Mouse (Mus musculus) heart, adult 2 months (tissue): Measurements from ENCODE around the gene Tmem126a. TPM values are rescaled to one million over a fixed set of nuclear protein-coding genes. Genes with fewer than 3 reads are reported as not detected.

Source experiments
- DNase-seq, 2 experiments: peaks; one replicate each; pipeline ENCODE4 v3.0.0; 2021
- H3K27ac ChIP-seq: fragments of 200-600 bp; 2 replicates; pipeline ENCODE4 v1.8.1; 2022
- H3K27me3 ChIP-seq: fragments of 200-500 bp; 2 replicates; pipeline ENCODE4 v1.6.1; 2012; ENCODE audit warnings: mild to moderate bottlenecking, low read length, inconsistent platforms, mixed read lengths; ENCODE audit not compliant: control insufficient read depth, insufficient read depth
- H3K36me3 ChIP-seq: fragments of 200-500 bp; 2 replicates; pipeline ENCODE4 v1.6.1; 2012; ENCODE audit warnings: low read length, inconsistent platforms; ENCODE audit not compliant: control insufficient read depth, insufficient read depth
- H3K4me1 ChIP-seq: fragments of 200-500 bp; 2 replicates; pipeline ENCODE4 v1.6.1; 2011; ENCODE audit warnings: low read length; ENCODE audit not compliant: control insufficient read depth, insufficient read depth
- H3K4me3 ChIP-seq: fragments of 200-600 bp; 2 replicates; pipeline ENCODE4 v1.8.1; 2022
- H3K79me2 ChIP-seq: fragments of 200-500 bp; replicated peaks from 2 replicates; pipeline ENCODE4 v1.6.1; 2012; ENCODE audit warnings: mild to moderate bottlenecking, inconsistent platforms, low read length, moderate library complexity, mixed read lengths; ENCODE audit not compliant: control insufficient read depth, insufficient read depth
- H3K9ac ChIP-seq: fragments of 200-500 bp; 2 replicates; pipeline ENCODE4 v1.6.1; 2012; ENCODE audit warnings: low read depth, mild to moderate bottlenecking, control low read depth, inconsistent platforms, low read length, mixed read lengths
- CTCF ChIP-seq: fragments of 200-600 bp; IDR thresholded peaks from 2 replicates; pipeline ENCODE4 v1.8.1; 2022; ENCODE audit warnings: antibody characterized with exemption, mild to moderate bottlenecking, moderate library complexity
- EP300 ChIP-seq: fragments of 200-500 bp; IDR thresholded peaks from 2 replicates; pipeline ENCODE4 v1.6.1; 2011; ENCODE audit warnings: low read depth, low read length, control low read depth; ENCODE audit not compliant: insufficient read depth
- POLR2A ChIP-seq: fragments of 200-500 bp; IDR thresholded peaks from 2 replicates; pipeline ENCODE4 v1.6.1; 2011; ENCODE audit warnings: mild to moderate bottlenecking, low read depth, low read length, control low read depth; ENCODE audit not compliant: insufficient read depth
- WGBS: fragments of 180-500 bp; shearing (Covaris S2); methylation state at CpG from one replicate; pipeline ENCODE4 v1.1.7; 2018; 5-methylcytosine and 5-hydroxymethylcytosine counted together
- intact Hi-C: fragments of 180-260 bp; cut with DNase I; formaldehyde crosslinking; loops from one replicate; pipeline ENCODE4 v1.15.1; 2025
- polyA plus RNA-seq: library from polyadenylated mRNA; depleted of rRNA; stranded (reverse); fragments of >200 nt; gene quantifications from 2 replicates; pipeline ENCODE4 v1.2.3, GENCODE M21; 2012
- total RNA-seq, 2 experiments: library from RNA; stranded (reverse); gene quantifications; 2 replicates each; pipeline ENCODE4 v1.2.3; 2021

Gene Tmem126a
- total and polyA plus RNA-seq, 3 experiments: 72.6 to 140 (median 111) TPM

- TF ChIP-seq CTCF: no peak
- TF ChIP-seq POLR2A: no peak
- no peak for TF ChIP-seq EP300
- intact Hi-C loops: no loop called here
- WGBS: 94% methylated on average over 5 of the region's 5 CpGs
- H3K4me1 ChIP-seq: no peaks in the 10 kb centered on the region; the same call in 1 of the 2 replicates
- H3K9ac ChIP-seq: no peak overlapping the region
- no peak for DNase-seq
- H3K79me2 ChIP-seq: no peaks in the 10 kb centered on the region
- H3K4me3 ChIP-seq: no peak overlapping the region
- H3K36me3 ChIP-seq: no peaks in the 10 kb centered on the region
- H3K27me3 ChIP-seq: no peaks in the 10 kb centered on the region
- no peak overlapping the region for H3K27ac ChIP-seq
These were observed 4.4 kb upstream of the Tmem126a start for GRCm38 (mm10) chr7:90461441-90461840.

DNA sequence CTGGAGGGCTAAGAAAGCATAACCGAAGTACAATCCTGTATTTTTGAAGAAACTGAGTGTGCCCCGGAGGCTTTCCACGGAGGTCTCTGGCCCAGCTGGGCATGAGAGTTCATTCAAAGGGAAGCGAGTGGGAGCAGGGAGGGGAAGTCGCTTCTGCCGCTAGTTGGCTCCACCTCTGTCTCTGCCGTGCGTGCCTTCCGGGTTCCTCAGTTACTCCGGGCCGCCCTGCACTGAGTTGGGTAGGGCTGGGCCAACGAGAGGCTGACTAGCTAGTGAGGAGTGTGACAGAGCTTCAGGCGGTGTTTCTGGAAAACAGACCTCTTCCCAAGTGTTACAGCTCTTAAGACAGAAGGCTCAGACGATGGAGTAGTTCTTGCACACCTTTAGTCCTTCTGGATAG is 3.9 kb upstream of the Tmem126a start:
- H3K36me3 ChIP-seq: no peaks in the 10 kb centered on the region
- intact Hi-C loops: no loop called here
- H3K27me3 ChIP-seq: no peaks in the 10 kb centered on the region
- peaks cover 2% of the 10 kb centered on the region for H3K4me1 ChIP-seq
- TF ChIP-seq EP300 (no peak), CTCF (peak; percentile 58), POLR2A (no peak)
- no peak overlapping the region for H3K4me3 ChIP-seq
- no peaks in the 10 kb centered on the region for H3K79me2 ChIP-seq
- peak; percentile 37 to 49 for DNase-seq
- no peak overlapping the region for H3K9ac ChIP-seq
- no peak overlapping the region for H3K27ac ChIP-seq
- WGBS: 18% methylated on average over 14 of the region's 14 CpGs

GRCm38 (mm10) chr7:90460330-90460729 is 3.3 kb upstream of the Tmem126a start:
- H3K36me3 ChIP-seq: peaks cover 4% of the 10 kb centered on the region
- H3K9ac ChIP-seq: no peak overlapping the region
- no peaks in the 10 kb centered on the region for H3K79me2 ChIP-seq
- H3K27me3 ChIP-seq: no peaks in the 10 kb centered on the region
- 36% methylated on average over 10 of the region's 10 CpGs for WGBS
- no peak for DNase-seq
- peaks cover 2% of the 10 kb centered on the region for H3K4me1 ChIP-seq
- TF ChIP-seq POLR2A: no peak
- no peak for TF ChIP-seq CTCF
- H3K4me3 ChIP-seq: no peak overlapping the region
- no peak overlapping the region for H3K27ac ChIP-seq
- intact Hi-C loops: no loop called here

GRCm38 (mm10) chr7:90457517-90457916 is 488 bp upstream of the Tmem126a start:
- H3K9ac ChIP-seq: peak overlapping the region; percentile 97
- peak overlapping the region; percentile 92 for H3K27ac ChIP-seq
- 5% methylated on average over 10 of the region's 10 CpGs for WGBS
- H3K36me3 ChIP-seq: peaks cover 12% of the 10 kb centered on the region
- no peaks in the 10 kb centered on the region for H3K27me3 ChIP-seq
- peaks cover 2% of the 10 kb centered on the region for H3K4me1 ChIP-seq
- intact Hi-C loops: loop anchor here (1.0 to 2.0 kb wide), 2 partner anchors 18 to 31 kb away; partner anchors contain the start of gene Ccdc89
- TF ChIP-seq CTCF (no peak), POLR2A (no peak), EP300 (no peak)
- no peaks in the 10 kb centered on the region for H3K79me2 ChIP-seq
- H3K4me3 ChIP-seq: peak overlapping the region; percentile 92
- no peak for DNase-seq

DNA sequence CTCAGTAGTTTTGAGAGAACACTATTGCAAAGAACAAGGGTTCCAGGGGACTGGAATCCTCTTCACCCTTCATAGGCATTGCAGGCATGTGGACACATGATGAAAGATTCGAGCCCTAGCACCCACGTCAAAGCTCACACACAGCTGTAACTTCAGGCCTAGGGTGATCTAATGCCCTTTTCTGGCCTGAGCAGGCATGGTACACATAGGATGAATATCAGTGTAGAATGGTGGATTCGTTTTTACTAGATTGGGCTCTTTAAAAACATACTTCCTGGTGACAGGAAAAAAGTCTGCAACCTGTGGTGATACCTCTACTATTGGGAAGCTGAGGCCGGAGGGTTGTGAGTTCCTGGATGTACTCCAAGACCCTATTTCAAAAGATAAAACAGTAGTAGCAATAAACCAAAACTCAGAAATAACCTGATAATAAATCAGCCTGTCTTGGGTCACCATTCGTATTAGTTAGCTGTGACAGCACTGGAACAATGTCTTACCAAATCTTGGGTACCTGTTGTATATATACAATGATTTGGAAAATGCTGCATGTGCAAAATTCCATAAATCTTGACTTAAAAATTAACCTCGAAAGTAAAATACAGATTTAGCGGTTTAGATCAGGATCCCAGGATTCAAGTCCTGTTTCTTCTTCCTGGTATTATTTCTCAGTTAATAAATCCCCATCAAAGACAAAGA is 732 bp downstream of the Tmem126a start:
- DNase-seq: no peak
- Histone ChIP-seq H3K27ac (peak overlapping the region; percentile 92), H3K36me3 (peaks cover 16% of the 10 kb centered on the region), H3K79me2 (no peaks in the 10 kb centered on the region), H3K4me3 (peak overlapping the region; percentile 92), H3K27me3 (no peaks in the 10 kb centered on the region), H3K9ac (no peak overlapping the region), H3K4me1 (peaks cover 2% of the 10 kb centered on the region)
- intact Hi-C loops: loop anchor here (1.0 to 2.0 kb wide), 2 partner anchors 12 to 29 kb away; partner anchors contain the start of gene Ccdc89
- no peak for TF ChIP-seq CTCF
- TF ChIP-seq EP300: no peak
- TF ChIP-seq POLR2A: peak; percentile 32; the same call in 1 of the 2 replicates
- 10% methylated on average over 7 of the region's 7 CpGs for WGBS

- WGBS: 2% methylated on average over 6 of the region's 6 CpGs
- peaks cover 22% of the 10 kb centered on the region for H3K36me3 ChIP-seq
- H3K27me3 ChIP-seq: no peaks in the 10 kb centered on the region
- peak overlapping the region; percentile 59 for H3K9ac ChIP-seq
- H3K4me3 ChIP-seq: peak overlapping the region; percentile 91
- DNase-seq: no peak
- peaks cover 4% of the 10 kb centered on the region for H3K4me1 ChIP-seq
- no peak for TF ChIP-seq POLR2A
- TF ChIP-seq EP300: no peak
- no peak for TF ChIP-seq CTCF
- peaks cover 6% of the 10 kb centered on the region; the same call in 1 of the 2 replicates for H3K79me2 ChIP-seq
- H3K27ac ChIP-seq: peak overlapping the region; percentile 91
- intact Hi-C loops: loop anchor here (1.0 kb wide), 2 partner anchors 12 to 32 kb away; partner anchors contain the start of genes Dlg2 and Tmem126b
These were observed 12.8 kb downstream of the Tmem126a start for GRCm38 (mm10) chr7:90444206-90444605.
